Mouse (Mus musculus): ENCODE measurements around the gene Zfp963. TPM values are rescaled to one million over a fixed set of nuclear protein-coding genes. Genes with fewer than 3 reads are reported as not detected.
"Not testable (repeated sequence)": the region's sequence is repeated elsewhere in the genome, so short reads cannot be mapped to it uniquely, and the experiment has no call there.

Gene Zfp963
- polyA plus RNA-seq, 1 experiment from 2014 or later, result 6.8 TPM

DNA sequence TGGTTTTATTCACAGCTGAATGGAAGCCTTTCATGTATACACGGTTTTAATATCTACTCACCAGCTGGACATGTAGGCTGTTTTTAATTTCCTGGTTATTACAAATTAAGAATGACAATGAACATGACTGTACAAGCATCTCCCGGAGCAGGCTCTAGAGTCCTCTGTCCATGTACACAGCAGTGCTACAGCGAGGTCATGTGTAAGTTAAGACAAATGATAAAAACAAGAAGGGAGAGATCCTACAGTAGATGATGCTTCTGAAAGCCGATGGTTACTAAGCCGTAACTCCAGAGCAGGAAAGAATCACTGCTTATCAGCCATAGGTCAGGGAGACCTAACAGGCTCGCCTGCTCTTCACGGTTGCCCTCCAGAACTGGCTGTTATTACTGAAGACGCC is 36.3 kb downstream of the Zfp963 start:
- H3K27me3 ChIP-seq (ENCODE audit: control insufficient read depth, insufficient read depth, low read length), result no peaks in the 10 kb centered on the region
- no peak overlapping the region for H3K9ac ChIP-seq (ENCODE audit: low read depth, low read length)
- no peak overlapping the region for H3K27ac ChIP-seq (ENCODE audit: low read depth, low read length)
- WGBS, result 85% methylated on average over 8 of the region's 8 CpGs
- no peak for ATAC-seq (ENCODE audit: low FRiP score, low TSS enrichment)
- no peak overlapping the region for H3K4me3 ChIP-seq (ENCODE audit: low read length)
- 0 out of 2 replicates have a peak, but pooled peaks cover 5% of the 10 kb centered on the region for H3K4me1 ChIP-seq (ENCODE audit: control insufficient read depth, insufficient read depth, low read length)
- H3K9me3 ChIP-seq (ENCODE audit: control insufficient read depth, low read length), result no peaks in the 10 kb centered on the region; the same call in 1 of the 2 replicates
- peaks cover 25% of the 10 kb centered on the region for H3K36me3 ChIP-seq (ENCODE audit: control insufficient read depth, insufficient read depth, low read length)
- H3K4me2 ChIP-seq (replicated peaks; ENCODE audit: low read depth, low read length), result no peak overlapping the region

DNA sequence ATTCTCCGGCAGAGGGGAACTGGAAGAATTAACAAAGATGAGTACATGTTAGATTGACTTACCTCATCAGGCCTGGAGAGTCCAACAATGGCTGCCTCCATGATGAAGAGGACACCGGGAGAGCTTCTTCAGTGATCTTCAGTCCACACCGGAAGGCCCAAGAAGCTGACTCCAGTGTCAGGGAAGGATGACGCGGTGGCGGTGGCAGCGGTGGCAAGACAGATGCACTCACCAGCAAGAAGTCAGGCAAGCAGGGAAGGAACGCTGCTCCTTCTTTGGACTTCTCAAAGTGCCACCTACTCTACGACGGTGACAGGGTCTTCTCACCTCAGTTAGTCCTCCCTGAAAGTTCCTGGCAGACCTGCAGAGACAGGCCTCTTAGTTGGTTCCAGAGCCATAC is 39.1 kb downstream of the Zfp963 start, which contains the start of gene Zfp869:
Gene Zfp869, minus strand, starts transcription at position 101 of the 400 bp plus-strand sequence.
- H3K4me2 ChIP-seq (replicated peaks; ENCODE audit: low read depth, low read length); ATAC-seq (ENCODE audit: low FRiP score, low TSS enrichment); H3K4me1 ChIP-seq (ENCODE audit: control insufficient read depth, insufficient read depth, low read length); H3K9ac ChIP-seq (ENCODE audit: low read depth, low read length); H3K9me3 ChIP-seq (ENCODE audit: control insufficient read depth, low read length); H3K27ac ChIP-seq (ENCODE audit: low read depth, low read length); H3K27me3 ChIP-seq (ENCODE audit: control insufficient read depth, insufficient read depth, low read length); H3K4me3 ChIP-seq (ENCODE audit: low read length): not testable (repeated sequence)
- WGBS, result 95% methylated on average over 8 of the region's 10 CpGs
- H3K36me3 ChIP-seq (ENCODE audit: control insufficient read depth, insufficient read depth, low read length), result peaks cover 54% of the 10 kb centered on the region

DNA sequence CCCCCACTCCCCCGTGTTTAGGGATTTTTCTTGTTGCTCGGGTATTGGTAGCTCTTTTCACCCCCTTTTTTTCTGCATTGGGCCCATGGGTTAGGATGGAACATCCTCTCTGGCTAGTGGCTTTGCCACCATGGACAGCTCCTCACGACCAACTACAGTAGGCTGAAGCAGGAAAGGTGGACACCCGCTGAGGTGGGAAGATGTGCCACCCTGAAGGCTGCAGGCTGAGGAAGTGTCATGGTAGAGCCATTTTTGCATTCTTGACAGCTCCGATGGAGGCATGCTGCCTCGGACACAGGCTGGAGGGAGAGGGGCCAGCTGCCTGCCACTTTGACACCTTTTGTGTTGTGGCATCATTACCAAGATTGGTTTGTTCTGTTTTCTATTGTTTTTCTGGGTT is 48.0 kb downstream of the Zfp963 start:
- Histone ChIP-seq H3K27ac (ENCODE audit: low read depth, low read length) (no peak overlapping the region), H3K36me3 (ENCODE audit: control insufficient read depth, insufficient read depth, low read length) (peaks cover 36% of the 10 kb centered on the region), H3K4me3 (ENCODE audit: low read length) (no peak overlapping the region), H3K9ac (ENCODE audit: low read depth, low read length) (no peak overlapping the region), H3K4me2 (replicated peaks; ENCODE audit: low read depth, low read length) (no peak overlapping the region), H3K4me1 (ENCODE audit: control insufficient read depth, insufficient read depth, low read length) (no peaks in the 10 kb centered on the region), H3K27me3 (ENCODE audit: control insufficient read depth, insufficient read depth, low read length) (no peaks in the 10 kb centered on the region), H3K9me3 (ENCODE audit: control insufficient read depth, low read length) (0 out of 2 replicates have a peak, but pooled peaks cover 2% of the 10 kb centered on the region)
- no peak for ATAC-seq (ENCODE audit: low FRiP score, low TSS enrichment)
- 66% methylated on average over 6 of the region's 6 CpGs for WGBS

Other genes with a start within 250 kb of the Zfp963 start
- gene Gm7697, start 227.0 kb downstream of the Zfp963 start, polyA plus RNA-seq (2014; fragmentation: Nextera tagmentation; extraction: Ambion mirVana), result not detected in 2 replicates
- gene Zfp868, start 124.4 kb downstream of the Zfp963 start, polyA plus RNA-seq (2014; fragmentation: Nextera tagmentation; extraction: Ambion mirVana), result 25.1 and 27.6 TPM in 2 replicates
- 1.1 and 2.3 TPM in 2 replicates for gene Zfp964, start 95.5 kb downstream of the Zfp963 start, polyA plus RNA-seq (2014; fragmentation: Nextera tagmentation; extraction: Ambion mirVana)
- gene Zfp869, start 39.2 kb downstream of the Zfp963 start, polyA plus RNA-seq (2014; fragmentation: Nextera tagmentation; extraction: Ambion mirVana), result 21.8 and 37.5 TPM in 2 replicates
- gene Gm20422, start 24.9 kb upstream of the Zfp963 start, polyA plus RNA-seq (2014; fragmentation: Nextera tagmentation; extraction: Ambion mirVana), result not detected in 2 replicates
- 38.5 and 53.4 TPM in 2 replicates for gene Atp13a1, start 41.2 kb upstream of the Zfp963 start, polyA plus RNA-seq (2014; fragmentation: Nextera tagmentation; extraction: Ambion mirVana)
- gene Zfp866, start 41.2 kb upstream of the Zfp963 start, polyA plus RNA-seq (2014; fragmentation: Nextera tagmentation; extraction: Ambion mirVana), result 26.2 and 35.8 TPM in 2 replicates
- 8.1 and 8.2 TPM in 2 replicates for gene Gmip, start 58.7 kb upstream of the Zfp963 start, polyA plus RNA-seq (2014; fragmentation: Nextera tagmentation; extraction: Ambion mirVana)
- 1.6 and 1.7 TPM in 2 replicates for gene Lpar2, start 72.5 kb upstream of the Zfp963 start, polyA plus RNA-seq (2014; fragmentation: Nextera tagmentation; extraction: Ambion mirVana)
- gene Pbx4, start 82.5 kb upstream of the Zfp963 start, polyA plus RNA-seq (2014; fragmentation: Nextera tagmentation; extraction: Ambion mirVana), result 9.6 and 9.7 TPM in 2 replicates
- 0.58 and 0.77 TPM in 2 replicates for gene Cilp2, start 137.7 kb upstream of the Zfp963 start, polyA plus RNA-seq (2014; fragmentation: Nextera tagmentation; extraction: Ambion mirVana)
- 2.7 and 5.1 TPM in 2 replicates for gene Tssk6, start 152.2 kb upstream of the Zfp963 start, polyA plus RNA-seq (2014; fragmentation: Nextera tagmentation; extraction: Ambion mirVana)
- 192 and 272 TPM in 2 replicates for gene Ndufa13, start 152.6 kb upstream of the Zfp963 start, polyA plus RNA-seq (2014; fragmentation: Nextera tagmentation; extraction: Ambion mirVana)
- gene Yjefn3, start 152.7 kb upstream of the Zfp963 start, polyA plus RNA-seq (2014; fragmentation: Nextera tagmentation; extraction: Ambion mirVana), result 1.7 and 3.3 TPM in 2 replicates
- 42.1 and 59.0 TPM in 2 replicates for gene Gatad2a, start 246.4 kb upstream of the Zfp963 start, polyA plus RNA-seq (2014; fragmentation: Nextera tagmentation; extraction: Ambion mirVana)

Data from kidney, embryonic 14.5 days (tissue).